Mouse (Mus musculus): Measurements from ENCODE around the gene Ggact. TPM values are rescaled to one million over a fixed set of nuclear protein-coding genes. Genes with fewer than 3 reads are reported as not detected.
A peak's percentile ranks its signal among the peaks of the same experiment; 100 is the strongest.

Gene Ggact
- polyA plus RNA-seq, 1 experiment from 2014 or later, result 11.5 TPM

DNA sequence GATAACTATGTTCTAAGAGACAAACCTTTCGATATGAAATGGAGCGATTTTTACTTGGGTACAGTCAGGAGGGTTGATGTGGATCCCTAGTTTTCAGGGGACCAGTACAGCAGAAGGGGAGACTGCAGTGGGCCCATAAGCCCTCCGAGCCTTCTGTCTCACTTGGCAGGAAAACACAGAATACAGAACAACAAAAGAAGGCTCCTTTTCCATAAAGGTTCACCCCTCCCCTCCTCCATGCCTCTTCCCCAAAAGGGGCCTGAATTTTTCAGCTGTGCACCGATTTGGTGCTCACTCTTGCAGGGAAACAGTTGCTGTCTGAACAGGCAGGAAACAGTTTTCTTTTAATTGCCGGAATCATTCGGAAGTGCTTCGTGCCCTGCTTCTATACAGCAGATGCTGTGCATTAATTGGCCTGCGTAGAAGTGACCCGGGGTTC lies 31.3 kb downstream of the Ggact start:
- Histone ChIP-seq H3K27ac (ENCODE audit: poor library complexity, severe bottlenecking) (no peak overlapping the region), H3K9me3 (replicated peaks) (no peaks in the 10 kb centered on the region), H3K27me3 (replicated peaks) (no peaks in the 10 kb centered on the region; the same call in 1 of the 2 replicates), H3K4me3 (no peak overlapping the region), H3K4me1 (replicated peaks) (peaks cover 12% of the 10 kb centered on the region; the same call in 1 of the 2 replicates), H3K4me2 (no peak overlapping the region), H3K9ac (no peak overlapping the region), H3K36me3 (no peaks in the 10 kb centered on the region)
- ATAC-seq (ENCODE audit: insufficient number of reproducible peaks, low FRiP score), result no peak
- WGBS, result 79% methylated on average over 9 of the region's 9 CpGs

DNA sequence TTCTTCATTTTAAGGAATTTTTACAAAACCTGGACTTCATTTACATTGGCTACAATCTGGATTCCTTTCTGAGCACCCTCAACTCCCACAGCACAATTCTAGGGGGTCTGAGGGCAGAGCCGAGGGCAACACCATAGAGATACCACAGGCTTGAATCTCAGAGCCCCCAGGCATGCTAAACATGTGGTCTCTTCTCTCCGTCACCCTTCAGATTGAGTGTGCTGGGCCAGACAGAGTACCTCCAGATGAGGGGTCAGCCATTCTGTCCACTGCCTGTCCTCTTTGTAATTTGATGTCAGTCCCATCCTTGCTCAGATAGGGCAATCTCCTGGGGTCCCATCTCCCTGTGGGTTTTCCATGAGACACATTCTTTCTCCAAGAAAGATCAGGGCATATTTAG lies 31.9 kb downstream of the Ggact start:
- Histone ChIP-seq H3K36me3 (no peaks in the 10 kb centered on the region), H3K9ac (no peak overlapping the region), H3K9me3 (replicated peaks) (no peaks in the 10 kb centered on the region), H3K4me2 (no peak overlapping the region), H3K4me3 (no peak overlapping the region), H3K27me3 (replicated peaks) (no peaks in the 10 kb centered on the region; the same call in 1 of the 2 replicates), H3K27ac (ENCODE audit: poor library complexity, severe bottlenecking) (no peak overlapping the region), H3K4me1 (replicated peaks) (peaks cover 12% of the 10 kb centered on the region; the same call in 1 of the 2 replicates)
- WGBS, result 67% methylated on average over 2 of the region's 2 CpGs
- ATAC-seq (ENCODE audit: insufficient number of reproducible peaks, low FRiP score), result no peak

DNA sequence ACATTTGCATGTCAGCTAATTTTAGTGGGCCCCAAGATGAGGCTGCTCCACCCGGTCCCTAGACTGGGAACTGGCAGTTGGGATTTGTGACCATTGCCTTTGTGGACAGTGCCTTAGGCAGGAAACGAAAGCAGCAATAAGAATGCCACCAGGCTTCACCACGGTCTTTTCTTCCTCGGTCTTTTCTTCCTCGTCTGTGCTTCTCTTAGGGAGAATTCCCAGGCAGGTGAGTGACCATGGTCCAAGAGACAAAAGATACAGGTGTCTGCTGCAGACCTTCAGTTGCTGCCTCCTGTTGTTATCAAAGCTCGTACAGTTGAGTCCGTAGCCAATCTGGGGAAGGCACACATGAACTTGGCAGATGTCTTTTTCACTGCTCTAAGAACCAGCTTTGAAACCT lies 33.3 kb downstream of the Ggact start:
- 74% methylated on average over 7 of the region's 7 CpGs for WGBS
- H3K4me3 ChIP-seq, result no peak overlapping the region
- H3K27ac ChIP-seq (ENCODE audit: poor library complexity, severe bottlenecking), result no peak overlapping the region
- H3K4me1 ChIP-seq (replicated peaks), result peaks cover 18% of the 10 kb centered on the region
- no peaks in the 10 kb centered on the region for H3K9me3 ChIP-seq (replicated peaks)
- H3K36me3 ChIP-seq, result no peaks in the 10 kb centered on the region
- no peaks in the 10 kb centered on the region for H3K27me3 ChIP-seq (replicated peaks)
- no peak for ATAC-seq (ENCODE audit: insufficient number of reproducible peaks, low FRiP score)
- H3K9ac ChIP-seq, result no peak overlapping the region
- no peak overlapping the region for H3K4me2 ChIP-seq

DNA sequence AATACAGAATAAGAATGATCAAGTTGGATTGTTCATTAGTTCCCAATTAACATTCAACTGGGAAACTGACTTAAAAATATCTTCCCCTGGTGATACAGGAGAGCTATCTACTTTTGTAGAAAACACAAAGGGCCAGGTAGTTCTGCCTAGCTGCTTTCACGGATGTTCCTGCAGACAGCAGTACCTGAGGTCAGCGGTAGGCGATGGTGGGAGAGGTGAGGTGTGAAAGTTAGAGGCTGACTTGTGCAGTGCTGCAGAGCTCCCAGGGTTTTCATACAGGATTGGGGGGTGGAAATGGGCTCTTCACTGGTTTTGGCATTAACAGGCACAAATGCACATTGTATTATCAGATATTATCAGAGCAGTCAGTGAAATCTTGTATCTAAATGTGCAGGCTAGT lies 35.8 kb downstream of the Ggact start:
- Histone ChIP-seq H3K4me1 (replicated peaks) (peaks cover 21% of the 10 kb centered on the region), H3K9me3 (replicated peaks) (no peaks in the 10 kb centered on the region), H3K36me3 (no peaks in the 10 kb centered on the region), H3K4me3 (no peak overlapping the region), H3K4me2 (no peak overlapping the region), H3K9ac (no peak overlapping the region), H3K27ac (ENCODE audit: poor library complexity, severe bottlenecking) (no peak overlapping the region), H3K27me3 (replicated peaks) (no peaks in the 10 kb centered on the region)
- 75% methylated on average over 3 of the region's 3 CpGs for WGBS
- no peak for ATAC-seq (ENCODE audit: insufficient number of reproducible peaks, low FRiP score)

DNA sequence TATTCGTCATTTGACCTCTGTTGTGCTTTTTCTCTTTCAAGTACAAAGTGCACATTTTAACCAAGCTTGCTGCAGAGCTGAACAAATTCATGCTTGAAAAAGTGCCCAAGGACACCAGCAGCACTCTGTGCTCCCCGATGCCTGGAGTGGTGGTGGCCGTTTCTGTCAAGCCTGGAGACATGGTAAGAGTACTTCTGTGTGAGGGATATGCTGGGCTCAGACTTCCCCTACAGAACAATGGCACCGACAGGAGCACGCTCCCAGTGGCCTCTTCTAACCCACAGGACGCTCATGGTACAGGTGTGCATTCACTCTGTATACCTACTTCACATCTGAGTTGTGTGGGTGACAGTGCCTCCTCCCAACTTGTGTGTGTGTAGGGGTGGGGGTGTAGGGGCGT lies 36.8 kb downstream of the Ggact start:
- no peak for ATAC-seq (ENCODE audit: insufficient number of reproducible peaks, low FRiP score)
- no peak overlapping the region for H3K4me2 ChIP-seq
- peaks cover 26% of the 10 kb centered on the region for H3K4me1 ChIP-seq (replicated peaks)
- no peak overlapping the region for H3K27ac ChIP-seq (ENCODE audit: poor library complexity, severe bottlenecking)
- no peak overlapping the region for H3K9ac ChIP-seq
- no peaks in the 10 kb centered on the region for H3K9me3 ChIP-seq (replicated peaks)
- H3K36me3 ChIP-seq, result no peaks in the 10 kb centered on the region
- 62% methylated on average over 7 of the region's 7 CpGs for WGBS
- no peak overlapping the region for H3K4me3 ChIP-seq
- H3K27me3 ChIP-seq (replicated peaks), result no peaks in the 10 kb centered on the region

DNA sequence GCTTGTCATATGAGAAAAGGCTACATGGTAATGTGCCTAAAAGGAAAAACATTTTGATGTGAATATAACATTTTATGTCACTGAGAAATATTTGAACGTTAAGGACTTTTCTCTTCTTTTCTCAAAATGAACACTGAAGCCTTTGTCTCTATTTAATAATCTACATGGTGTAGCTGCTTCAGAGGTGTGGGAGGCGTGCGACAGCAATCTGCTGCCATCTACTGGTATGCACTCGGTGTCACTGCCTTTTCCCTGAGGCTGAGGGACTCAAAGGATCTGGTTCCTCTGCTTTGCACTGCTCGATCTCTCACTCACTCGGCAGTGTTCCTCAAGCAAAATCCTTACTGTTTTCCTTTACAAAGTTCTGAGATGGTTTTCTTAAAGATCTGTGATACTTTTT lies 37.4 kb downstream of the Ggact start:
- Histone ChIP-seq H3K4me3 (no peak overlapping the region), H3K4me2 (no peak overlapping the region), H3K27me3 (replicated peaks) (no peaks in the 10 kb centered on the region), H3K27ac (ENCODE audit: poor library complexity, severe bottlenecking) (no peak overlapping the region), H3K9ac (no peak overlapping the region), H3K36me3 (no peaks in the 10 kb centered on the region), H3K9me3 (replicated peaks) (no peaks in the 10 kb centered on the region), H3K4me1 (replicated peaks) (peaks cover 24% of the 10 kb centered on the region)
- peak; percentile 76; the same call in 1 of the 2 replicates for ATAC-seq (ENCODE audit: insufficient number of reproducible peaks, low FRiP score)
- 5% methylated on average over 6 of the region's 6 CpGs for WGBS

DNA sequence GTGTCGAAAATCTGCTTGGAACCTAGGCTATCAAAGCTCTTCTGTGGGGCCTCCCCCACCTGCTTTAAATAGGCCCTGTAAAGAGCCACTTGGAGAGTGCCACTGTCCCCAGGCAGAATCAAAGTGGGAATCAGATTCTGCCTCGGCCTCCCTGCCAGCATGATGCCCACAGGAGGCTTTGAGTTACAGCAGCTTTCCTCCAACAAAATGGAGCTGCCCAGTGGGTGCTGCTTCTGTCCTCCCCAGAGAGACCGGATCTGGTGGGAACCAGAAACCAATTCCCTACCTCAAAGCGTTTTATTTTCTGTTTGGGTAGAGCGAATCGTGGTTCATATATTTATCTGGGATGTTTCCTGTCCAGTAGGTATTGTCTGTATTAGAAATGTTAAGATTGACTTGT lies 37.9 kb downstream of the Ggact start:
- no peaks in the 10 kb centered on the region for H3K27me3 ChIP-seq (replicated peaks)
- H3K36me3 ChIP-seq, result no peaks in the 10 kb centered on the region
- no peaks in the 10 kb centered on the region for H3K9me3 ChIP-seq (replicated peaks)
- WGBS, result 52% methylated on average over 6 of the region's 6 CpGs
- H3K4me2 ChIP-seq, result no peak overlapping the region
- peaks cover 24% of the 10 kb centered on the region for H3K4me1 ChIP-seq (replicated peaks)
- ATAC-seq (ENCODE audit: insufficient number of reproducible peaks, low FRiP score), result no peak
- no peak overlapping the region for H3K27ac ChIP-seq (ENCODE audit: poor library complexity, severe bottlenecking)
- no peak overlapping the region for H3K4me3 ChIP-seq
- no peak overlapping the region for H3K9ac ChIP-seq

DNA sequence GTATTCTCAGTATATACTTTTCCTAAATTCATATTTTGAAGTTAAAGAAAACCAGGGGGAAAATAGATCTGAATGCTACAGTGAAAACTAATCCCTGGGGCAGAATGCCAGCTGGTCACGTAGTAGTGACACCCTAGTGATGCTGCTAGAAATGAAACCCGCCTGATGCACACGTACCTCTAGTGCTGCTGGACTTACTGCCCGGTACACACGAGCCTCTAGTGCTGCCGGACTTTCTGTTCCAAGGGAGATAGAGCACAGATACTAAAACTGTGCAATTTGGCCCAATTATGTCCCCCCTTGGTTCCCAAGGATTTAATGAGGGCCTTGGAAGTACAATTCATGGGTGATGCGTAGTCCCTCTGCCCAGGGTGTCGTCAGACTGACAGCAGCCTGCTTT lies 38.5 kb downstream of the Ggact start:
- 71% methylated on average over 8 of the region's 8 CpGs for WGBS
- no peaks in the 10 kb centered on the region for H3K36me3 ChIP-seq
- no peaks in the 10 kb centered on the region for H3K27me3 ChIP-seq (replicated peaks)
- no peak for ATAC-seq (ENCODE audit: insufficient number of reproducible peaks, low FRiP score)
- H3K27ac ChIP-seq (ENCODE audit: poor library complexity, severe bottlenecking), result no peak overlapping the region
- no peak overlapping the region for H3K4me3 ChIP-seq
- no peak overlapping the region for H3K4me2 ChIP-seq
- peaks cover 24% of the 10 kb centered on the region for H3K4me1 ChIP-seq (replicated peaks)
- H3K9me3 ChIP-seq (replicated peaks), result no peaks in the 10 kb centered on the region
- no peak overlapping the region for H3K9ac ChIP-seq

DNA sequence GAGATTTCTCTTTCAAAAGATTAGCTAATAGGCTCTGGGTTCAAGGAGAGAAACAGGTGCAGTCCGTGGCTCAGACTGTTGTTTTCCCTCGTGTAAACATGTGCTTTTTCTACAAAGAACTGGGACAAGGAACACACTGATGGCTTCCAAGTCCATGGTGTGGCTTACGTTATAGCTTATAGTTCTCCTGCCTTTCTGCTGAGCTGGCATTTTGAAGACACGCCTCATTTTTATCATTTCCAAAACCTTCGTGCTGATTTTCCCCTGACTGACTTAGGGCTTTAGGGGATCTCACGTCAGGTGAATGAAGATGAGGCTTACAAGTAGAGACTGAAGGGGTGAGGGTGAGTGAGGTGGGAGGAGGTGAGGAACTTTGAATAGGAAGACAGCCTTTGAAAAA lies 40.9 kb downstream of the Ggact start:
- H3K9ac ChIP-seq, result no peak overlapping the region
- no peak overlapping the region for H3K27ac ChIP-seq (ENCODE audit: poor library complexity, severe bottlenecking)
- no peaks in the 10 kb centered on the region for H3K9me3 ChIP-seq (replicated peaks)
- H3K4me3 ChIP-seq, result no peak overlapping the region
- no peaks in the 10 kb centered on the region for H3K36me3 ChIP-seq
- peaks cover 27% of the 10 kb centered on the region for H3K4me1 ChIP-seq (replicated peaks)
- H3K4me2 ChIP-seq, result no peak overlapping the region
- whole genome bisulfite sequencing, result 78% methylated on average over 6 of the region's 6 CpGs
- no peaks in the 10 kb centered on the region for H3K27me3 ChIP-seq (replicated peaks)
- no peak for ATAC-seq (ENCODE audit: insufficient number of reproducible peaks, low FRiP score)

DNA sequence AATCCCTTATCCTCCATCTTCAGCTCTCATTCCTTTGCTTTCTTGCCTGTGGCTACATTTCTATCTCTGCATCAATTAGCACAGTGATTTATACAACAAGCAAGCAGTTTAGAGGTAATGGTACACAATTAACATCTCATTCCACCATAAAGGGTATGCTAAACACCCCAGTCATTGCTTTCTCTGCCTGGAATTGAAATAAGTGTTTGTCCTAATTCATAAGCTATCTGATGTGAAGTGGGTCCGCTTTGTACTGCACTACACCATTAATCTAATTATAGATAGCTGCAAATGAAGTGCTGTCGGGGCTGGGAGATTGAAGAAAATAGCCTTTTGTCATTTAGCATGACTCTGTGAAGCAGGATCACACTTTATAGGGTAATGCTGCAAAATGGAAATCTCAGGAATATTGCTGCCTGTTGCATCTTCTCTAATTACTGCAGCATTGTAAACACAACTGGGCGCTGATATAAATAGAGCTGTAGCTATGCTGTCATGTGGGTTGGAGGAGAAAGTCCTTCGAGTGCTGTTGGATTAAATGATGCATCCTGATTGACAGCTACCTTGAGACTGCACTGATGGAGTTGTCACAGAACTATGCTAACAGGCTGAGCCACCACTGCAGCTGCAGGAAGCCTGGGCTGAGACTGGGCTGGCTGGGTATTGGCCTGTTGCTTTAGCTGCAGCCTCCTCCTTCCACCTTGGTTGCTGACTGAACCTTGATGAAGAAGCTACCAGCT lies 41.5 kb downstream of the Ggact start:
- Histone ChIP-seq H3K9me3 (replicated peaks) (no peaks in the 10 kb centered on the region), H3K4me2 (no peak overlapping the region), H3K27me3 (replicated peaks) (no peaks in the 10 kb centered on the region), H3K4me3 (no peak overlapping the region), H3K27ac (ENCODE audit: poor library complexity, severe bottlenecking) (no peak overlapping the region), H3K4me1 (replicated peaks) (peaks cover 31% of the 10 kb centered on the region), H3K36me3 (no peaks in the 10 kb centered on the region), H3K9ac (no peak overlapping the region)
- ATAC-seq (ENCODE audit: insufficient number of reproducible peaks, low FRiP score), result no peak
- WGBS, result 40% methylated on average over 4 of the region's 4 CpGs

DNA sequence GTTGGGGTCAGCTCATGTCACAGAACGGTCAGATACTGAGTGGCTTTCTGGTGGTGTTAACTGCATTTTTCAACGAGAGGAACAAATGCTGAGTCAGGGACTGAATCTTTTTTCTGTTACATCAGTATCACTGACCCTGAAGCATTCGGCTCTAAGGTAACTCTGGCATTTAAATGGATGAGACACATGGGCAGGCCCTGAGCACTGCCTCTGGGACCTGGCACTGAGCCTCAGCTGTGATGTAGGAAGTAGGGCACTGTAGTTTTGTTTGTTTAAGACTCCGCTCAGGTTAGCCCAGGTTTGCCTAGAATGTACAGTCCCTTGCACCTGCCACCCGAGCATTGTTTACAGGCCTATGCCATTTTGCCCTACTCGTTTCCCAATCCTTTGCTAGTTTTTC lies 43.7 kb downstream of the Ggact start:
- WGBS, result 64% methylated on average over 6 of the region's 6 CpGs
- no peaks in the 10 kb centered on the region for H3K9me3 ChIP-seq (replicated peaks)
- ATAC-seq (ENCODE audit: insufficient number of reproducible peaks, low FRiP score), result no peak
- peaks cover 36% of the 10 kb centered on the region for H3K4me1 ChIP-seq (replicated peaks)
- no peak overlapping the region for H3K27ac ChIP-seq (ENCODE audit: poor library complexity, severe bottlenecking)
- no peak overlapping the region for H3K4me3 ChIP-seq
- H3K4me2 ChIP-seq, result no peak overlapping the region
- H3K9ac ChIP-seq, result no peak overlapping the region
- no peaks in the 10 kb centered on the region for H3K27me3 ChIP-seq (replicated peaks)
- H3K36me3 ChIP-seq, result no peaks in the 10 kb centered on the region

All from heart, embryonic 12.5 days (tissue).